In the genomic region with DNA sequence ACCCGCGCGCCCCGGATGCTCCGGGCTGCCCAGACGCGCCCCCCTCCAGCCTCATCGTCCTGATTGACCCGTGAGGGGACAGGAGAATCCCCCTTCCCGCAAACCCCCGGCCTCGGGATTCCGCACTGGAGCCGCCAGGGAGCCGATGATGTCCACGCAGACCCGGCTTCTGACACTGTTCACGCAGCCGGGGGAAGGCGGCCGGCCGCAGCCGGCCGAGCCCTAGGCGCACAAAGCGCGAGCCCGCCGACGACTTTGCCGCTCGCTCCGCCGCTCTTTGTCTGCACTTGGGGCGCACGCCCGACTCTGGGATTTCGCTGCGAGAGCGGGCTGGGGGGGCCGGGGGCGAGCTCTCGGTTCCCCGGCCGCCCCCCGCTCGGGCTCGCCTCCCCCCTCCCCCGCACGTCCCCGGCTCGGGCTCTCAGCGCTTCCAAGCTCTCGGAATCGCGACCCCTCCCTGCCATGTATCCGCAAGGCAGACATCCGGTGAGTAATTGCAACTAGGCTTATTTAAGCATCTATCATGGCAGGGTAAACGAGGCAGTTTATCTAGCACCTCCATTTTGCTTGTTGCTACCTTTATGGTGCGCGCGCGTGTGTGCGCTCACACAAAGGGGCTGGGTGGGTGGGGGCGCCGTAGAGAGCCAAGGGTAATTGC, we compare ENCODE assay signal across 8 mouse cellular contexts. TPM values are rescaled to one million over a fixed set of nuclear protein-coding genes. Genes with fewer than 3 reads are reported as not detected.
DNase-seq lines count a peak whose midpoint lies in the region; ATAC-seq and TF ChIP-seq lines count a peak whose summit lies in the region.

No protein-coding gene starts in this region.

- no peaks in the 10 kb centered on the region for H3K27me3 ChIP-seq in kidney, adult 2 months (replicated peaks; ENCODE audit: control insufficient read depth, insufficient read depth, low read length)
- no peaks in the 10 kb centered on the region for H3K27me3 ChIP-seq in embryonic facial prominence, embryonic 14.5 days (replicated peaks; ENCODE audit: control insufficient read depth, insufficient read depth, low read length)
- H3K27me3 ChIP-seq in liver, embryonic 11.5 days (replicated peaks; ENCODE audit: control insufficient read depth, insufficient read depth, low read length): peaks cover 19% of the 10 kb centered on the region
- no peaks in the 10 kb centered on the region for H3K27me3 ChIP-seq in neural tube, embryonic 13.5 days

- peak overlapping the region; percentile 95 for H3K4me2 ChIP-seq in embryonic facial prominence, embryonic 14.5 days (ENCODE audit: low read depth, low read length)
- H3K4me2 ChIP-seq in liver, embryonic 11.5 days: peak overlapping the region; percentile 95
- H3K4me2 ChIP-seq in neural tube, embryonic 13.5 days: peak overlapping the region; percentile 85

- peak overlapping the region; percentile 93 for H3K27ac ChIP-seq in kidney, adult 2 months (ENCODE audit: insufficient read depth, low read depth, low read length)
- peak overlapping the region; percentile 90 for H3K27ac ChIP-seq in embryonic facial prominence, embryonic 14.5 days (replicated peaks; ENCODE audit: low read depth, low read length)
- peak overlapping the region; percentile 79 for H3K27ac ChIP-seq in liver, embryonic 11.5 days (ENCODE audit: low read depth, low read length)
- H3K27ac ChIP-seq in neural tube, embryonic 13.5 days (replicated peaks): peak overlapping the region; percentile 96

- TF ChIP-seq POLR2A in kidney, adult 2 months (IDR thresholded peaks at IDR 0.05; ENCODE audit: low read depth, low read length): no peak

- no peaks in the 10 kb centered on the region for H3K9me3 ChIP-seq in embryonic facial prominence, embryonic 14.5 days (ENCODE audit: control insufficient read depth, low read length)
- no peaks in the 10 kb centered on the region for H3K9me3 ChIP-seq in liver, embryonic 11.5 days (ENCODE audit: control insufficient read depth, low read length)
- H3K9me3 ChIP-seq in neural tube, embryonic 13.5 days: no peaks in the 10 kb centered on the region

- under 1% methylated on average over 65 of the region's 66 CpGs for WGBS in kidney, adult 2 months
- WGBS in embryonic facial prominence, embryonic 14.5 days: 0% methylated on average over 51 of the region's 66 CpGs
- under 1% methylated on average over 65 of the region's 66 CpGs for WGBS in liver, embryonic 11.5 days
- WGBS in neural tube, embryonic 13.5 days: 1% methylated on average over 64 of the region's 66 CpGs

- ATAC-seq in embryonic facial prominence, embryonic 14.5 days (ENCODE audit: low read depth): no peak
- no peak for ATAC-seq in liver, embryonic 11.5 days (replicated peaks; ENCODE audit: low FRiP score)
- 0 out of 2 replicates have a peak, but pooled peaks have one; percentile 0 for ATAC-seq in neural tube, embryonic 13.5 days (ENCODE audit: low read depth)

- peak overlapping the region; percentile 97 for H3K9ac ChIP-seq in embryonic facial prominence, embryonic 14.5 days (ENCODE audit: low read depth, low read length)
- H3K9ac ChIP-seq in liver, embryonic 11.5 days (ENCODE audit: low read depth, low read length): peak overlapping the region; percentile 82
- H3K9ac ChIP-seq in neural tube, embryonic 13.5 days: peak overlapping the region; percentile 99

- no peaks in the 10 kb centered on the region for H3K36me3 ChIP-seq in kidney, adult 2 months (ENCODE audit: control insufficient read depth, insufficient read depth, low read length)
- H3K36me3 ChIP-seq in embryonic facial prominence, embryonic 14.5 days (ENCODE audit: control insufficient read depth, insufficient read depth, low read length): peaks cover 20% of the 10 kb centered on the region; the same call in 1 of the 2 replicates
- H3K36me3 ChIP-seq in liver, embryonic 11.5 days (ENCODE audit: control insufficient read depth, insufficient read depth, low read length): 0 out of 2 replicates have a peak, but pooled peaks cover 2% of the 10 kb centered on the region
- no peaks in the 10 kb centered on the region for H3K36me3 ChIP-seq in neural tube, embryonic 13.5 days

- peaks cover 14% of the 10 kb centered on the region; the same call in 1 of the 2 replicates for H3K4me1 ChIP-seq in kidney, adult 2 months (ENCODE audit: control insufficient read depth, insufficient read depth, low read length)
- peaks cover 57% of the 10 kb centered on the region for H3K4me1 ChIP-seq in embryonic facial prominence, embryonic 14.5 days (ENCODE audit: control insufficient read depth, insufficient read depth, low read length)
- H3K4me1 ChIP-seq in liver, embryonic 11.5 days (replicated peaks; ENCODE audit: control insufficient read depth, insufficient read depth, low read length): peaks cover 60% of the 10 kb centered on the region
- peaks cover 71% of the 10 kb centered on the region for H3K4me1 ChIP-seq in neural tube, embryonic 13.5 days (replicated peaks)

- no peak for TF ChIP-seq CTCF in kidney, adult 2 months (conservative IDR thresholded peaks at IDR 0.05; ENCODE audit: insufficient read depth, insufficient read length, low read depth, low read length)

- H3K4me3 ChIP-seq in kidney, adult 2 months (ENCODE audit: insufficient read depth, low read depth, low read length): peak overlapping the region; percentile 84
- H3K4me3 ChIP-seq in embryonic facial prominence, embryonic 14.5 days (ENCODE audit: low read depth, low read length): peak overlapping the region; percentile 86
- H3K4me3 ChIP-seq in liver, embryonic 11.5 days (ENCODE audit: low read depth, low read length): peak overlapping the region; percentile 84
- peak overlapping the region; percentile 92 for H3K4me3 ChIP-seq in neural tube, embryonic 13.5 days

- peak; percentile 60 for DNase-seq in kidney, adult 2 months
- DNase-seq in kidney, adult 18-20 months: no peak
- DNase-seq in adrenal gland, adult 18-20 months (ENCODE audit: low spot score in 2 of 2): peak; percentile 53 to 61
- peak; percentile 84 for DNase-seq in embryonic facial prominence, embryonic 14.5 days (ENCODE audit: low spot score)
- DNase-seq in heart, postnatal 4 days: peak; percentile 69
- peak; percentile 72 for DNase-seq in liver, embryonic 11.5 days (ENCODE audit: low spot score)
- DNase-seq in thymus, postnatal 14 days: peak; percentile 71

RNA-seq across cellular contexts. Expression of a gene that starts 0.9 kb away (rescaled TPM):
- polyA plus RNA-seq in kidney, adult 2 months (2012; rRNA removed): 47.2 and 50.9 TPM in 2 replicates
- 100 to 1,000 TPM; 104 to 148 TPM for total RNA-seq in adrenal gland, adult 18-20 months (2021)
- polyA plus RNA-seq in embryonic facial prominence, embryonic 14.5 days (2014; fragmentation: Nextera tagmentation; extraction: Ambion mirVana): 25.5 and 31.4 TPM in 2 replicates
- 10 to 100 TPM; 23.2 to 27.9 TPM for total RNA-seq in heart, postnatal 4 days (2021)
- 15.0 and 15.8 TPM in 2 replicates for polyA plus RNA-seq in liver, embryonic 11.5 days (2014; fragmentation: Nextera tagmentation; extraction: Ambion mirVana)
- polyA plus RNA-seq in neural tube, embryonic 13.5 days (2015; fragmentation: Nextera tagmentation; extraction: Ambion mirVana): 31.1 and 33.7 TPM in 2 replicates
